Mouse (Mus musculus): ENCODE data around the gene Bdkrb2. TPM values are rescaled to one million over a fixed set of nuclear protein-coding genes. Genes with fewer than 3 reads are reported as not detected.

Gene Bdkrb2
- not detected for total RNA-seq (2023)

GRCm38 (mm10) chr12:105562936-105563680 lies at the start of gene Bdkrb2:
Bdkrb2 (plus strand) TSS chr12:105563226.

DNA sequence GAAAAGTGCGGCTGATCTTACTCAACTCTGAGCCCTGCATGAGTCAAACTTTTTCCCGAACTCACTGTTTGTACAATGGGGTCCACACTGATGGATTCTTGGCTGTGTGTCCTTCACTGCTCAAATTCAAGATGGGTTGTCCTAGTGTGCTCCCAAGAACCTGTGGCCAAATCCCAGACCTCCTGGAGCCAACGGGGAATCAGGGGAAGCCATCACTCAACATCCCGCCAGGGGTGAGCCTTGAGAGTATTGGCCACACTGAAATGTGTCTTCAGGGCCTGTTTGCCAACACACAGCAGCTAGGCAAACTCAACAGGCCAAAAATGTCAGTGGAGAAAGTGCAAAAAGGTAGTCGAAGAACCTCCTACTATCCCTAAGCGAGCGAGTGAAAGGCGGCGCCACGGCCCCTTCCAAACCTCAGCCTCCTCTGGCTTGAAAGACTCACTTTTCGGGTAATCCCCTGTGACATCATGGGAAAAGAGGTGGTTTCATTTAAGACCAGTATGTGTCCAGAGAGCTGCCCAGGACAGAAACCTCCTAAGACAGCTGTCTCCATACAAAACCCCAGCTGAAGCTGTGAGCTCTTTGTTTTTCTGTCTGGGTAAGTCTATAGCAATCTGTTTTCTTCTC lies 39.7 kb downstream of the Bdkrb2 start, which contains the start of gene Bdkrb1:
Bdkrb1 (plus strand) TSS at position 505 of the 630 bp plus-strand sequence.

Other genes with a start within 250 kb of the Bdkrb2 start
- gene Tunar, start 229.4 kb upstream of the Bdkrb2 start, total RNA-seq (2023), result not detected
- not detected for gene D430019H16Rik, start 109.4 kb upstream of the Bdkrb2 start, total RNA-seq (2023)
- not detected for gene Bdkrb1, start 39.9 kb downstream of the Bdkrb2 start, total RNA-seq (2023)
- 11.9 TPM for gene Gskip, start 121.6 kb downstream of the Bdkrb2 start, total RNA-seq (2023)
- 47.7 TPM for gene Atg2b, start 122.0 kb downstream of the Bdkrb2 start, total RNA-seq (2023)
- gene Ak7, start 142.8 kb downstream of the Bdkrb2 start, total RNA-seq (2023), result not detected
- gene Papola, start 221.5 kb downstream of the Bdkrb2 start, total RNA-seq (2023), result 190 TPM

Measured in CD4-positive naive resting alpha-beta T cell, adult 57 days (primary cell).